Mouse (Mus musculus): ENCODE results near the gene Duox1.

The Duox1 gene

DNA sequence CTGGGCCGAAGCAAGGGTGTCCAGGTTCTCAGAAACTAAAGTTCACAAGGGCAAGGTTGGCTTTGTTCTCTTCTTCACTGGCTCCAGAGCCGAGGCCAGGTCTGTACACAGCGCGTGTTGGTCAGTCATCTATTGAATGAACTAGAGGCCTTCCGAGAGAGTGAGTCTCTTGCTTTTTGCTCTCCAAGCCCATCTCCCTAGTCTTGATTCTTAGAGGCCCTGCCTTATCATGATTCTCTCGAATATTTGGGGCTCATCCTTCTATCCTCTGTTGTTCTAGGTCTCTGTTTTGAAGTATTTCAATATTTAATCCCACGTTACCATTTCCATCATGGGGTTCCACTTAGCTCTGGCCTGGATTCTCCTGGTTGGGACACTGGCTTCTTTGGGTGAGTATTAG, at the start of gene Duox1:
Duox1 (plus strand) TSS at position 301 of the 400 bp plus-strand sequence.
- DNase-seq (ENCODE audit: inconsistent age in 2 of 2, low spot score in 1 of 2): no peak

DNA sequence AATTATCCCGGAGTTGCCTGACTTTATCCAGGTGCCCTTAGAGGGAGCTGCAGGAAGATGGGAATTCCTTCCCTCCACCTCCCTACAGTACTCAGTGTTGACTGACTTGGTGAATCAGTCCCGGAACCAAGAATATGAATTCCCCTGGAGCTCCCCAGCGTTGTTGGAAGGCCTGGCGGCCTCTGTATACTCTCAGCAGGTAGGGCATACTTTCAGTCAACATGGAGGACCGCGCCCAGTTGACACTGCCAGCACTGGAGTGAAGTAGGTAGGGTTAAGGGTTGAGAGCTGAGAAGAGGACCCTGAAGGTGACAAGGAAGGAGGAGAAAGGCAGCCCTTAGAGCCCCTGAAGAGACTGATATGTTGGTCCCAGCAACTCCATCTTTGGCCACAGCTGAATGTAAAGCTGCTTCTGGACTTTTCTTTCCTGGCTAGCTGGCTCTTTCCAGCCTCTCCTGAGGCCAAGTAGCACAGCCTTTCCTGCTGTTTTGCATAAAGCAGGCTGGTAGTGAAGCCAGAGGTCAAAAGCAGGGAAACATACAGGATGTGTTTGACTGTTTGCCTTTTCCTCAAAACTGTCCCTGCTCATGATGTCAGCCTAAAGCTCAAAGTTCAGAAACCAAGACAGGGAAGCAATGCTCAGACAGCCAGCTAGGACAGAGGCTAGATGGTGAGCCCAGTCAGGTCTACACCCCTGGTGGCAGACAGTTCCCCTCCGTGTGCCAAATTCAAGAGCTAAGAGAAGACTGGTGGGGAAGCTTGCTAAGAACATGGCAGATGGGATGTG, 48.9 kb upstream of the Duox1 start:
- DNase-seq (ENCODE audit: inconsistent age in 2 of 2, low spot score in 1 of 2): no peak

DNA sequence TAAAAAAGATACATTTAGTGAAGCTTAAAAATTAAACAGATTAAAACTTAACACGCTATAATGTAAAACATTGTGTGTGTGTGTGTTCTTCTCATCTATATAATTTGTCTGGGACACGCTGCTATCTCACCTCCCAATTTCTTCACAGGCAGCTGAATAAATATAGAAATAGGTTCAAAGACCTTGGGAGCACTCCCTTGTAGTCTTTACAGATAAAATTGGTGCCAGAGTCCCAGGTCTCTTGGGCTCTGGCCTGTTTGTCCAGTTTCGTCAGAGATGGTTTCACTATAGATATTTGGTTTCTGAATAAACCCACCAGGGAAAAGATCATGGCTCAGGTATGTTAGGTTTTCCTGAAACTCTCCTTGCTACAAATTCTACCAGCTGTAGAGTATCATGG, 36.7 kb upstream of the Duox1 start:
- no peak for DNase-seq (ENCODE audit: inconsistent age in 2 of 2, low spot score in 1 of 2)

DNA sequence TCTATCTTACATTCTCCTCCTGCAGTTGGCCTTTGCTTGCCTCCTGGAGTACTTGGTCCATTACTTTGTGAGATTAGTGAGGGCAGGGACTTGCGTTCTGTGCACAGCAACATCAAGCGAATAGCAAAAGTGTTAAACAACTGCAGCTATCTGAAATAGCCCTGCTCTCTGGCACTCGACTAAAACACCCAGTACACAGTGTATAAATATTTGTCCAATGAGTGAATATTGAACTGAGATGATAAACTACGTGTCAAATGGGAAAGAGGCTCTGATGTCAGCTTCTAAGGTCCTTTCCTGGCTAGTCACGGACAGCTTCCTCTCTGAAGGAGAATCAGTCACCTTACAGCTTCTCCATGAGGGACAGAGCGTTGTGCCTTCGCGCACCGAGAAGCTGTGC, 31.4 kb upstream of the Duox1 start:
- no peak for DNase-seq (ENCODE audit: inconsistent age in 2 of 2, low spot score in 1 of 2)

DNA sequence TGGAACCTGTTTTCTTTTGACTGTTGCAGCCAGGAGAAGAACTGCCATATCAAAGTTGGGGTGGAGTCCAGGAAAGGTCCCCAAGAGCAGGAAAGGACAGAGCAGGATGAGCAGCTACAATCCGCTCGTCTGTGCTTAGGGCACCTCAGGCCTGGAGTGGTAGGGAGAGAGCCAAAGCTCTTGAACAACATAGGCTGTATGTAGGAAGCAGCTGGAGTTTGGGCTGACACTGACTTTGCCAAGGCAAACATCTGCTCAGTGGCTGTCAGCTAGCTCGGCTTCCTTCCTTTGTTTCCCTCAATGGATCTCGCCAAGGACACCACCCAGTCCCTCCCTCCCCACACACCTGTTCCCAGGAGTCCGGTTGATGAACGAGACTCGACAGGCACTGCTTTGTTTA, 29.3 kb upstream of the Duox1 start:
- no peak for DNase-seq (ENCODE audit: inconsistent age in 2 of 2, low spot score in 1 of 2)

DNA sequence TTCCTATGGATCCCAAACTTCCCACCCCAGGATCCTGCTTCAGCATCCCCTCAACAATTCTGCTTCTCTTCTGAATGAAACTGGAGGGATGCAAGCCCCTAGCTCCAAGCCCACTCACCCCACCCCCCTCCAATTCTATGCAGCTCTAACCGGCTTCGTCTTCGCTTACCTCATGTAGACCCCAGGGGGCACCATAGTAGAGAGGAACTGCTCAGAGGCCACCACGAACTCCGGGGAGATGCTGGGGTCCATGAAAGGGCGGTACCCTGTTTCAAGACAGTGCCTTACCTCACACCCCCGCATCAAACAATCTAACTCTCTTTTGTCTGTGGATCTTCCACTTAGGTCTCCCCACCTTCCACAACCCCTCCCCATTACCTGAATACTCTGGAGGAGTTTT, 20.6 kb upstream of the Duox1 start:
- no peak for DNase-seq (ENCODE audit: inconsistent age in 2 of 2, low spot score in 1 of 2)

DNA sequence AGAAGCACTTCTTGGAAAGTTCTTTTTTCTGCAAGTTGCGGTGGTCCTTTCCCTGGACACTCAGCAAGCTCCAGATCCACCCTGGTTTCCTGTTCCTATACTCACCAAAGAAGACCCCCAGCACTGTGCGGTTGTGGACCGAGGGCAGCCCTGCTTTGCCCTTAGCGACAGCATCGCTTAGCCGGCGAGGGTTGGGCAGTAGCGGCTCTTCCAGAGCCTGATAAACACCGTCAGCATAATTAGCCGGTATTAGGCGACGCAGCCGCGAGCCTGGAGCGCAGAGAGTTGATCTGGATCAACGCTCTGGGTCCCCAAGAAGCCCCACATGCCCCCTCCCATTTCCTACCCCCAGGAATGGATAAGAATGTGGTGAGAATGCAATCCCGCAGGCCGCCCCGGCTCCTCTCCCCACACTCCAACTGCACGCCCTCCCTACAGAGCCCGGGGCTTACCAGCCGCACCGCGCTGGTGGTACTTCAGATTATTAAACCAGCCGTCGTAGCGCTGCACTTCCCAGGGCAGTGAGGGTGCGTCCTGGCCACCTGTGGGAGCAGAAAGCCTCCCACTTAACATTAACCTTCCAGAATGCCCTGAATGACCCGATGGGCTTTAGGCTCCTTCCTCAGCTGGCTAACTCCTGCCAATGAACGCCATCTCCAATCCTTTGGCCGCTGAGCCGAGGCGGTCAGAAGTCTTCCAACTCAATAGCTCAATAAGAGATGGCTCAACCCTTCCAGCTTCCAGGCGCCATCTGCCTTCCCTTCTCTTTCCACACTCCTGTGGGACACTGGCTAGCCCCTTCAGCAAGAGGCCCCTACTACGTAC, 18.0 kb upstream of the Duox1 start:
- DNase-seq (ENCODE audit: inconsistent age in 2 of 2, low spot score in 1 of 2): peak in 1 of 2 experiments; percentile 35

DNA sequence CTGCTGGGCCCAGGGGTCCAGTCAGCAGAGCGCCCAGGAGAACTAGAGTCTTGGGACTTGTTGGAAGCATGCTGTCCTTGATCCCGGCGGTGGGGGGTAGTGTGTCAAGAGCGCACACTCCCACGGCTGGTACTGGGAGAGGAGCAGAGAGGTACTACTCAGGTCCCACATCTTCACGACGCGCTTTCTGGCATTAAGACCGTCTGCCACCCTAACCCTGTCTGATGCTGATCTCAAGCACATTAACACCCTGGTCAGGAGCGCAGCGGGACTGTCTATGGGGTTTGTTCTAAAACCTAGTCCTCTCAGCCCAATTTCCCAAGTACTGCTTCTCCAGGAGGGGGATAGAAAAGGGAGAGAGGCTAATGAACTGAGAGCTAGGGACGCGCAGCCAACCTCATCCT, 17.4 kb upstream of the Duox1 start, which contains the start of gene Duox2:
Duox2 (minus strand) TSS at position 354 of the 404 bp plus-strand sequence.
- peak in 1 of 2 experiments; percentile 27 for DNase-seq (ENCODE audit: inconsistent age in 2 of 2, low spot score in 1 of 2)

DNA sequence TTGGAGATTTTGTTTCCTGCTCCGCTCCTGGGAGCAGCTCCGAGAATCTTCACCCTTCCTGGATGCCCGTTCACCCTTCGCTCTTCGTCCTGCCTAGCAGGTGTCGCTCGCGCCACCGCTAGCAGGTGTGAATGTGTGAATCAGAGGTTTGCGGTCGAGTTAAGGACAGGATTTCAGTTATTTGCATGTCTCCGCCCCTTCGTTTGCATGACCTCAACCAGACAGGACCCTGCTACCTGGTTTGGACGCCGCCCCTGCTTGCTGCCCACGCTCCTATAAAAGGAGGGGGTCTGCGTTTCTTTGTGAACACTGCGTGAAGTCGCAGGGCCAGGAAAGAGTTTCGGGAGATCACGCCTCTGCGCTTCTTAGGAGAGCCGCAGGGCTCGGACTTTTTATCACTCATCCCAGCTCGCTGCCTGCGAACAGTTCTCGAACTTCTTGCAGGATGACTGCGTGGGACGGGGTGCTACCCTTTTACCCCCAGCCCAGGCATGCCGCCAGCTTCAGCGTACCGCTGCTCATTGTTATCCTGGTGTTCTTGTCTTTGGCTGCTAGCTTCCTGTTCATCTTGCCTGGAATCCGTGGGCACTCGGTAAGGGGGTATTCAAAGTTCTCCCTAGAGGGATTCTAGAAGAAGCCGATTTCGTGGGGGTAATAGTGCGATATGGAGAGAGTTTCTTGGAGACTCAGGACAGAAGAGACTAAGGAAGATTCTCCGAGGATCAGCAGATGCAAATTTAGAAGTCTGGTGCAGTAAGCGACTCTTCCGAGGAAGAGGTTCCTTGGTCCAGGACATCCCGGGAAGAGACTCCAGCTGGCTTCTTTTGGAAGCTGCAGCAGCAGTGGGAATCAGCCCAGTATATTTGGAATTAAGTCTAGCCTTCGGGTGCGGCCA, 16.6 kb upstream of the Duox1 start, which contains the start of gene Duoxa2:
Duoxa2 (plus strand) TSS at position 305 of the 895 bp plus-strand sequence.
- peak in 1 of 2 experiments; percentile 54 for DNase-seq (ENCODE audit: inconsistent age in 2 of 2, low spot score in 1 of 2)

DNA sequence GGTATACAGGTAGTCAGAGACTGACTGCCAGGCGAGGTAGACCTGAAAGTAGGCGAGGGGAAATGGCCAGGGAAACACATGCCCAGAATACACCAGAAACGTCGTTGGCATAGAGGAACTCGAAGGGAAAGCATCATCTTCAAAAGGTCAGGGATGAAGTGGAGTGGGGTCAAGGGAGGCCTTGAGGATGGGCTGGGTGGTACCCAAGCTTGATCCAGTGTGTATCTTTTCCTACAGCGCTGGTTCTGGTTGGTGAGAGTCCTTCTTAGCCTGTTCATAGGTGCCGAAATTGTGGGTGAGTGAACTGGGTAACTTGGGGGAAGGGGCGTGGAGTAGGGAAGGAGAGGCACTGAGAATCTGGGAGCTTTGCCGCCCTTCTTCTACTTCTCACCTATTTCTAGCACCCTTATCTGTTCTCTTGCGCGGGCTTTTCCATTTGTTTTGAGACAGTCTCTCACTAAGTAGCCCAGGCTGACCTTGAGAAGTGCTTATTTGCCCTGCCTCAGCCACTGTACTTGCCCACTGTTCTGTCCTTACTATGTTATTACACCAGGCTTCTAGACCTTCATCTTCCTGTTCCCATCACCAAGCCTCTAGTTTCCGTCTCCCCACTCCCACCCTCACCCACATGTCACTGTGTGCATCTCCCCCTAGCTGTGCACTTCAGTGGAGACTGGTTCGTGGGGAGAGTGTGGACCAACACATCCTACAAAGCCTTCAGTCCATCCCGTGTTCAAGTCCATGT, 15.4 kb upstream of the Duox1 start:
- DNase-seq (ENCODE audit: inconsistent age in 2 of 2, low spot score in 1 of 2): no peak

DNA sequence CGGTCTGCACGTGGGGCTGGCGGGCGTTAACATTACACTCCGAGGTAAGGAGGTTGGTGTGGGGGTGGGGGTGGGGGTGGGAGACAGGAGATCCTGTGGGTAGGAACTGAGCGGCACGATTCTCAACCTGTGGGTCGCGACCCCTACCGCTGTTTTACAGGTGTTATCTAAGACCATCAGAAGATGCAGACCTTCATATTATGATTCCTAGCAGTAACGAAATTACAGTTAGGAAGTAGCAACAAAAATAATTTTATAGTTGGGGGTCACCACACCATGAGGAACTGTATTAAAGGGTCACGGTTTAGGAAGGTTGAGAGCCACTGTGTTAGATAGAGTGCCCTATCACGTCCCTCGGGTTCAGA, 14.8 kb upstream of the Duox1 start:
- DNase-seq (ENCODE audit: inconsistent age in 2 of 2, low spot score in 1 of 2): no peak

DNA sequence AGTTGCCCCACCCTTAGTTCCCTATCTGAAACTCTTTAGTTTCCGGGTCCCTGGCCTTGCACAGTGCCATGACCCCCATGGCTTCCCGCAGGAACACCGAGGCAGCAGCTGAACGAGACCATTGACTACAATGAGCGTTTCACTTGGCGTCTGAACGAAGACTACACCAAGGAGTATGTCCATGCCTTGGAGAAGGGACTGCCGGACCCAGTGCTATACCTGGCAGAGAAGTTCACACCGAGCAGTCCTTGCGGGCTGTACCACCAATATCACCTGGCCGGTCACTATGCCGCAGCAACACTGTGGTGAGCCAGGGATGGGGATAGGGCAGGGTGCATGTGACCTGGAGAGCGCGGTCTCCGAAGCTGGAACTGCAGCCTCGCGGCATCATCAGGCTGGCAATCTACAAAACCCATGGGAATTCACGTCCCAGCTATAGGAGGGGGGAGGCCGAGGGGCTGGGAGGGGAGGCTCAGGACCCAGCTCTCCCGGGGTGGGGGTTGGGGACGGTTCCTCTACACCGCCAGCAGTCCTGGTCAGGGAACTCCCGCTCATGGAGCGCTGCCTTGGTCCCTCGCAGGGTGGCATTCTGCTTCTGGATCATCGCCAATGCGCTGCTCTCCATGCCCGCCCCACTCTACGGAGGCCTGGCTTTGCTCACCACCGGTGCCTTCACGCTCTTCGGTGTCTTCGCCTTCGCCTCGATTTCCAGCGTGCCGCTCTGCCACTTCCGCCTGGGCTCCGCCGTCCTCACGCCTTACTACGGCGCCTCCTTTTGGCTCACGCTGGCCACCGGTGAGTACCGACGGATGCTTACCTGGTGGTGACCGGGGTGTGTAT, 14.2 kb upstream of the Duox1 start:
- DNase-seq (ENCODE audit: inconsistent age in 2 of 2, low spot score in 1 of 2): peak; percentile 38 to 75

DNA sequence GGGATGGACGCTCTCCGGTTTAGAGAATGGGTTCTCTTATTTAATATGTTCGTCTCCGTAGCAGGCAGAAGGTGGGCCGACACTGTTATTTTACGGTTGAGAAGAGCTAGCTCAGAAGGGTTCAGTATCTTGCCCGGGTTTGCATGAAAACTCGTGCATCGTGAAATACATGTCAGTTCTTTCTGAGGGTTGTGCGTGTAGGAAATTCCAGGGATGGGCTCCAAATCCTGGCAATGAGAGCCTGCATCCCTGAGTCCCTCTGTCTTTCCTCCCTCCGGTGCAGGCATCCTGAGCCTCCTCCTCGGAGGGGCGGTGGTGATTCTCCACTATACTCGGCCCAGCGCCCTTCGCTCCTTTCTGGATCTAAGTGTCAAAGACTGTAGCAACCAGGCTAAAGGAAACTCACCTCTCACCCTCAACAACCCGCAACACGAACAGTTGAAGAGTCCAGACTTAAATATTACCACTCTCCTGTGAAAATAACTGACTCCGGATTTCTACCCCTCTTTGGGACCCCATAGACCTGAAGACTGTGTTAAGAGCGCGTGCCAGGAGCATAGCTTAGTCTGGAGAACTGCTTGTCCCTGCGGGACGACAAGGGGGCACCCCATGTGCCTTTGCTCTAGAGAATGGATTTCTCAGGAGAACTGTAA, 13.4 kb upstream of the Duox1 start:
- DNase-seq (ENCODE audit: inconsistent age in 2 of 2, low spot score in 1 of 2): peak in 1 of 2 experiments; percentile 27

DNA sequence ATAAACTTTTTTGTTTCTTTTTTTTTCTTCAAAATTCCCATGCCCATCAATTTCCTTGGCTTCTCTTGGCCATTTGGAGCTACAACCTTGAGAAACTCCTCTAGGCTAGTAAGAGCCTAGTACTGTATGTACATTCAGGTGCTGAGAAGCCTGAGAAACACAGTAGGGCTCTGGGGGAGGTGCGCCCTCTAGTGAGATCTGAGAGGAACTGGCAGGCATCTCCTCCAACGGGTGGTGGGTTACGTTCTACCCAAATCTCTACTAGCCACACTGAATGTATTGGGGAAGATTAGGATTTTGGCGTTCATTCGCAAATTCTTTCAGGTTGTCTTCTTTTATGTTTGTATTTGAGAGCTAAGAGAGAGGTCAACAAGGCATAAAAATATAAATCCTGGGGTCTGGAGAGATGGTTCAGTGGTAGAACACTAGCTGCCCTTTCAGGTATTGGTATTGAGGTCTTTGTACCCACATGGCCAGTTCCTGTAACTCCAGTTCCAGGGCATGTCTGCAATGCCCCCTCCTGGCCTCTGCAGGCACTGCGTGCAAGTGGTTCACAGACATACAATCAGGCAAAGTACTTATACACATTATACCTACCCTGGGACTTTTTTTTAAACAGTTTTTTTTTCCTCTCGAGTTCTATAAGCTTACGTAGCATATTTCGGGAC, 12.8 kb upstream of the Duox1 start:
- DNase-seq (ENCODE audit: inconsistent age in 2 of 2, low spot score in 1 of 2): peak; percentile 61 to 85

DNA sequence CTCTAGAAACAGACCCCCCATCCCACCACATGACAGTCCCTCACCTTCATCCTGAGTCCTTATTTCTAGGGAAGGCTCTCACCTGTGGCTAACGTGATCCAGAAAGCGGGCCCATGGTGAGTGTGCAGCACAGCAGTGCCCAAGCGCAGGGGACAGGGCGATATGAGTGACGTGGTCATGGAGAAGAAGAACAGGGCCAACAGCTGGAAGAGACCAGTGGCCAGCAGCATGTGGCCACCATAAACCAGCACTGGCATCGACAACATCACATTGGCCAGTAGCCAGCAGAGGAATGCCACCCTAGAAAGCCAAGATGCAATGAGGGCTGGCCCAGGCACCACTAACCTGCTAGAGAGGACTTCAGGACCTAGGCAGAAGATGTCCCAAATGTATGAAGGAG, 10.9 kb upstream of the Duox1 start:
- DNase-seq (ENCODE audit: inconsistent age in 2 of 2, low spot score in 1 of 2): no peak

DNA sequence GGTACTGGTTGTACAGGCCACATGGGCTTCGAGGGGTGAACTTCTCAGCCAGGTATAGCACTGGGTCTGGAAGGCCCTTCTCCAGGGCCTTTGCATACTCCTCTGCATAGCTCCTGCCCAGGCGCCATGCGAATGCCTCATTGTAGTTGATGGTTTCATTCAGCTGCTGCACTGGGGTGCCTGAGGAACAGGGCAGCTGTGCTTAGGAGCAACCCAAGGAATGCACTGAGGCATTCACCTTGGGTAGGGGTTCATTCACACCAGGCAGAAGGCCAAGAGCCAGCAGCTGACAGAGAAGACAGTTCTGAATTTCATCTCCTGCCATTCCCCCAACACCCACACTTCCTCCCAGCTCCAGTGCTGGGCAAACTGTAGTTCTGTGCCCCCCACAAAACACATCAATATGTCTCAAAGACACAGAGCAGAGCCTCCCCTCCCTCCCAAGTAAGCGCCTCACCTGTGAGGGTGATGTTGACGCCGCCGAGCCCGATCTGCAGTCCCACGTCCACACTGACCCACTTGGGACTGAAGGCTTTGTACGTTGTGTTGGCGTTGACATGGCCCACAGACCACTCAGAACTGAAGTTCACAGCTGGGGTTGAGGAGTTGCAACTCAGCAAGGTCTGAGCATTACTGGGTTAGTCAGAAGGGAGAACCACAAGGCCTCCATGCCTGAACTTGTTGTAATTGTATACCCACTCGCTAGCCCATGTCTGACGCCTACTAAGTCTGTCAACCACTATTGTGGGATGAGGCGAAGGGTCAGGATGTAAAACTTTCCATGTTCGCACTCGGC, 10.2 kb upstream of the Duox1 start:
- no peak for DNase-seq (ENCODE audit: inconsistent age in 2 of 2, low spot score in 1 of 2)

DNA sequence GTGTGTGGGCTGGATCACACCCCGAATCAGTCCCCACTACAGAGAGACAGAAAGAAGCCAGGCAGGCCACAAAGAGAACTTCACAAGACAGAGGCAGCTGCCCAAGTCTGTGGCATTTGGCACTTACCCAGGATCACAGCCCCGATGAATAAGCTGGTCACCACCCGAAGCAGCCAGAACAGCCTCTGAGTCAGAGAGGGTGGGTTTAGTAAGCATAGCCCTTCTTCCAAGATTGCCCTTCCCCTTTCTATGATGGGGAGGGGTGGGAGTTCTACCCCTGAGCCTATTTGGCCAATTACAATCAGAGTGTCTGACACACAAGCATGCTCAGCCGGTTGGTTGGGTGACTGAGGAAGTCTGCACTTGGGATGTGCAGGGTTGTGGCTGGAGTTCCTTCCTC, 9.3 kb upstream of the Duox1 start:
- peak; percentile 66 to 73 for DNase-seq (ENCODE audit: inconsistent age in 2 of 2, low spot score in 1 of 2)

DNA sequence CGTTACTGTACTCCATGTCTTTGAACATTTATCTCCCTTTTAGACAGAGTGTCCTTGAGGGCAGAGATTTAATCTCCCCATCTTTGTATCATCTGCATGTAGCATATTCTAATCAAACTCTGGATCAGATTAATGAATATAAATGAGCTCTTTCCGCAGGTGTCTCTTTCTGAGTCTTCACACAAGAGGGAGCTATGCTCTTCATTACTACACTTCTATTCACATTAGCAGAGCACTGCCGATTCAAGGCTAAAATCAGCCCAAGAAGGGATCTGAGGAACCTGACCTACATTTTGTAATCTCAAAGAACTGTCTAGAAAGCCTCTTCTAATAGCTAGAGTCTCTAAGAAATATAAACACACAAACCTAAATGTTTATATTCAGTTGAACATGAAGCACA, 5.8 kb upstream of the Duox1 start:
- no peak for DNase-seq (ENCODE audit: inconsistent age in 2 of 2, low spot score in 1 of 2)
